Mouse (Mus musculus) kidney, embryonic 16.5 days (tissue): ENCODE measurements around the gene Gm49388. TPM values are rescaled to one million over a fixed set of nuclear protein-coding genes. Genes with fewer than 3 reads are reported as not detected.
A peak's percentile ranks its signal among the peaks of the same experiment; 100 is the strongest.

Experiments
- ATAC-seq: fragments of 200-750 bp; cut with Nextera tagmentation; 2 replicates; pipeline ENCODE4 v1.8.0; 2017; ENCODE audit warnings: moderate TSS enrichment; ENCODE audit not compliant: low FRiP score, low TSS enrichment
- H3K27ac ChIP-seq: fragments of 300-500 bp; sonication (generic); 2 replicates; pipeline ENCODE4 v1.5.1; 2014; ENCODE audit warnings: low read length
- H3K27me3 ChIP-seq: fragments of 300-500 bp; sonication (generic); 2 replicates; pipeline ENCODE4 v1.6.1; 2014; ENCODE audit warnings: low read length, control low read depth, mixed read lengths; ENCODE audit not compliant: insufficient read depth
- H3K36me3 ChIP-seq: fragments of 300-500 bp; sonication (generic); 2 replicates; pipeline ENCODE4 v1.6.1; 2014; ENCODE audit warnings: low read length, control low read depth, mixed read lengths; ENCODE audit not compliant: insufficient read depth
- H3K4me1 ChIP-seq: fragments of 300-500 bp; sonication (generic); 2 replicates; pipeline ENCODE4 v1.6.1; 2014; ENCODE audit warnings: low read length, control low read depth, mixed read lengths; ENCODE audit not compliant: insufficient read depth
- H3K4me2 ChIP-seq: fragments of 300-500 bp; sonication (generic); replicated peaks from 2 replicates; pipeline ENCODE4 v1.6.1; 2014; ENCODE audit warnings: low read depth, low read length
- H3K4me3 ChIP-seq: fragments of 300-500 bp; sonication (generic); 2 replicates; pipeline ENCODE4 v1.5.1; 2014; ENCODE audit warnings: mild to moderate bottlenecking, low read length
- H3K9ac ChIP-seq: fragments of 300-500 bp; sonication (generic); replicated peaks from 2 replicates; pipeline ENCODE4 v1.6.1; 2014; ENCODE audit warnings: low read length
- H3K9me3 ChIP-seq: fragments of 300-500 bp; sonication (generic); 2 replicates; pipeline ENCODE4 v1.6.1; 2016; ENCODE audit warnings: low read length, control low read depth
- WGBS: fragments of 180-500 bp; shearing (Covaris S2); extraction: QIAGEN DNeasy Blood & Tissue Kit; methylation state at CpG from one replicate; pipeline ENCODE4 v1.1.7; 2014; 5-methylcytosine and 5-hydroxymethylcytosine counted together
- polyA plus RNA-seq: library from polyadenylated mRNA; unstranded; fragments of >200 nt; fragmentation: Nextera tagmentation; extraction: Ambion mirVana; gene quantifications from 2 replicates; pipeline ENCODE4 v1.2.1, GENCODE M21; 2015

The Gm49388 gene
- polyA plus RNA-seq, 1 experiment from 2014 or later = not detected

- 94% methylated on average over 1 of the region's 1 CpGs for WGBS
- H3K4me2 ChIP-seq = no peak overlapping the region
- peak; percentile 9; the same call in 1 of the 2 replicates for ATAC-seq
- no peaks in the 10 kb centered on the region for H3K9me3 ChIP-seq
- no peak overlapping the region for H3K4me3 ChIP-seq
- no peaks in the 10 kb centered on the region for H3K27me3 ChIP-seq
- H3K36me3 ChIP-seq = peaks cover 60% of the 10 kb centered on the region
- 0 out of 2 replicates have a peak overlapping the region, but pooled peaks have one; percentile 2 for H3K27ac ChIP-seq
- peaks cover 10% of the 10 kb centered on the region for H3K4me1 ChIP-seq
- no peak overlapping the region for H3K9ac ChIP-seq
These were observed 14.3 kb downstream of the Gm49388 start for GRCm38 (mm10) chr7:127799738-127800137.

DNA sequence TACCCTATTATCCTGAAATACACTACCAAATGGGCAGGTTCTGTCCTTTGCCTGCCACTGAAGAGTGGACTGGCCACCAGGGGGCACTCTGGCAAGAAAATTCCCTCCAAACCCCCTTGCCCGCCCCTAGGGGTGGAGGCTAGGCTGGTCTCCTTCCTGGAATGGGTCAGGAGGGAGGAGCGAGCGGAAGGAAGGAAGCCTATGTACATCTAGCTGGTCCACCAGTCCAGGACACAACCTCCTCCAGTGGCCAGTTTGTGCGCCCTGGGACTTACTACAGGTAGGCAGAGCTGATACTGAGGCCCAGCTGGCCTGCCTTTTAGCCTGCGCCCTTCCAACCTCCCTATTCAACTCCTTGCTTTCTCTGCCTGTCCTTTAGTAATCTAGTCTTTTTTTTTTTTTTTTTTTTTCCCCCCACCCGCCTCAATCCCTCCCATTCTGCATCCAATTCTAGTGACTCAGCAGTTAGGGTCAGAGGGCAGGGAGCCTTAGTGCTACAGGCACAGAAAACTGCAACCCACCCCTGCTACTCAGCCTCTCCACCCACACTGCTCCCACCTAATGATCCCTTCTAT, 15.1 kb downstream of the Gm49388 start, which contains the start of gene Hsd3b7:
Gene Hsd3b7 (plus strand): TSS at position 170 of the 575 bp plus-strand sequence.
- Histone ChIP-seq H3K9ac (peak within 1 kb of the TSS; percentile 54), H3K9me3 (no peaks in the 10 kb centered on the region), H3K27me3 (no peaks in the 10 kb centered on the region), H3K36me3 (peaks cover 53% of the 10 kb centered on the region), H3K4me1 (peaks cover 10% of the 10 kb centered on the region), H3K4me2 (peak within 1 kb of the TSS; percentile 55), H3K4me3 (peak within 1 kb of the TSS; percentile 34), H3K27ac (peak within 1 kb of the TSS; percentile 62; the same call in 1 of the 2 replicates)
- WGBS = 23% methylated on average over 6 of the region's 6 CpGs
- ATAC-seq = peak; percentile 96

- Histone ChIP-seq H3K9me3 (no peaks in the 10 kb centered on the region), H3K27me3 (no peaks in the 10 kb centered on the region), H3K4me2 (peak overlapping the region; percentile 55), H3K9ac (peak overlapping the region; percentile 54), H3K27ac (peak overlapping the region; percentile 62; the same call in 1 of the 2 replicates), H3K4me3 (peak overlapping the region; percentile 34), H3K4me1 (peaks cover 10% of the 10 kb centered on the region), H3K36me3 (peaks cover 48% of the 10 kb centered on the region)
- 0 out of 2 replicates have a peak, but pooled peaks have one; percentile 14 for ATAC-seq
- 91% methylated on average over 8 of the region's 8 CpGs for WGBS
These were observed 15.7 kb downstream of the Gm49388 start for GRCm38 (mm10) chr7:127801010-127801621.

GRCm38 (mm10) chr7:127802313-127802712, 16.9 kb downstream of the Gm49388 start:
- Histone ChIP-seq H3K9me3 (no peaks in the 10 kb centered on the region), H3K27ac (no peak overlapping the region), H3K4me3 (no peak overlapping the region), H3K4me1 (peaks cover 10% of the 10 kb centered on the region), H3K9ac (no peak overlapping the region), H3K27me3 (no peaks in the 10 kb centered on the region), H3K4me2 (no peak overlapping the region), H3K36me3 (peaks cover 36% of the 10 kb centered on the region)
- no peak for ATAC-seq
- WGBS = 95% methylated on average over 17 of the region's 17 CpGs

- Histone ChIP-seq H3K9ac (no peak overlapping the region), H3K9me3 (no peaks in the 10 kb centered on the region), H3K36me3 (no peaks in the 10 kb centered on the region), H3K4me3 (no peak overlapping the region), H3K4me1 (no peaks in the 10 kb centered on the region), H3K27ac (no peak overlapping the region), H3K4me2 (no peak overlapping the region), H3K27me3 (no peaks in the 10 kb centered on the region)
- WGBS = 65% methylated on average over 5 of the region's 5 CpGs
- no peak for ATAC-seq
These were observed 23.4 kb downstream of the Gm49388 start for GRCm38 (mm10) chr7:127808821-127809220.

- Histone ChIP-seq H3K27me3 (no peaks in the 10 kb centered on the region), H3K4me2 (no peak overlapping the region), H3K27ac (no peak overlapping the region), H3K9me3 (no peaks in the 10 kb centered on the region), H3K36me3 (no peaks in the 10 kb centered on the region), H3K4me3 (no peak overlapping the region), H3K4me1 (0 out of 2 replicates have a peak, but pooled peaks cover 2% of the 10 kb centered on the region), H3K9ac (no peak overlapping the region)
- 92% methylated on average over 1 of the region's 1 CpGs for WGBS
- no peak for ATAC-seq
These were observed 24.4 kb downstream of the Gm49388 start for GRCm38 (mm10) chr7:127809846-127810245.

GRCm38 (mm10) chr7:127810650-127811049, 25.2 kb downstream of the Gm49388 start:
- WGBS = 76% methylated on average over 10 of the region's 10 CpGs

DNA sequence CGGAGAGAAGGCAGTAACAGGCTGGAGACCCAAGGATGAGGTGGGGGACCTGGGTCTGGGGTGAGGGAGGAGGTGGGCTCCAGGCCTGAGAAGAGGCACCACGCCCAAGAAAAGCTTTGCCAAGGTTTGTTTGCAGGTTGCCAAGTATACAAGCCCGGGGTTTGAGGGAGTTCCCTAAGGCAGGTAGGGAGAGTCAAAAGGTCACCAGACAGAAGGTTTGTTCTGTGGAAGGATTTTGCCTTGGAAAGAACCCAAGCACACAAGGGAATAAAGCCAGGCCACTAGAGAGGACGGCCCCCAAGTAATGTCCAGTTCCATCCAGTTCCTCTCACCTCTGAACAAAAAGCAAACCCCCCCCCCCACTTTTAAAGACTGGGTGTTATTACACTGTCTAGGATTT, 25.8 kb downstream of the Gm49388 start:
- Histone ChIP-seq H3K27me3 (no peaks in the 10 kb centered on the region), H3K4me3 (no peak overlapping the region), H3K36me3 (no peaks in the 10 kb centered on the region), H3K4me2 (no peak overlapping the region), H3K9ac (no peak overlapping the region), H3K27ac (no peak overlapping the region), H3K4me1 (peaks cover 12% of the 10 kb centered on the region; the same call in 1 of the 2 replicates), H3K9me3 (no peaks in the 10 kb centered on the region)
- no peak for ATAC-seq
- 88% methylated on average over 4 of the region's 4 CpGs for WGBS

More at GRCm38 (mm10) chr7:127810650-127811049, 25.2 kb downstream of the Gm49388 start:
- no peak for ATAC-seq
- no peak overlapping the region for H3K9ac ChIP-seq
- H3K4me2 ChIP-seq = no peak overlapping the region
- H3K4me3 ChIP-seq = no peak overlapping the region
- H3K9me3 ChIP-seq = no peaks in the 10 kb centered on the region
- no peak overlapping the region for H3K27ac ChIP-seq
- H3K27me3 ChIP-seq = no peaks in the 10 kb centered on the region
- peaks cover 6% of the 10 kb centered on the region; the same call in 1 of the 2 replicates for H3K4me1 ChIP-seq
- no peaks in the 10 kb centered on the region for H3K36me3 ChIP-seq

DNA sequence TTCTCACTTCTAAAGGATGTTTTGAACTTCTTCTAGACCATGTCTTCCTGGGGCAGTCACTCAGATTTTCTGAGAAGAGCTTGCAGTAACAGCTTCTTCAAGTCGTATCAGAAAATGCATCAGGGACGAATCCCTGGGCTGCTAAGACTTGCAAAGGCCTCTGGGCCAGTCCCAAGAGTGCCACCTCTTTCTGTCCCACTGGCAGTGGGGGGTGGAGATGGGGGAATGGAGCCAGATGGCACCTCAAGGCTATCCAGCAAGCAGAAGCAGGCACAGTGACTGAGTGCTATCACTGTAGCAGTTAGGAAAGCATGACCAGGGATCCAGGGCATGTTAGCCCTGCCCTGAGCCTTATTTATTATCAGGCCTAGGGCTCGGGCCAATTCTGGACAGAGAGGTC, 26.9 kb downstream of the Gm49388 start:
- 86% methylated on average over 3 of the region's 3 CpGs for WGBS
- Histone ChIP-seq H3K27me3 (no peaks in the 10 kb centered on the region), H3K27ac (no peak overlapping the region), H3K9ac (no peak overlapping the region), H3K36me3 (no peaks in the 10 kb centered on the region), H3K9me3 (no peaks in the 10 kb centered on the region), H3K4me2 (no peak overlapping the region), H3K4me1 (peaks cover 12% of the 10 kb centered on the region; the same call in 1 of the 2 replicates), H3K4me3 (no peak overlapping the region)
- no peak for ATAC-seq

GRCm38 (mm10) chr7:127813821-127814220, 28.4 kb downstream of the Gm49388 start:
- ATAC-seq = no peak
- H3K27me3 ChIP-seq = no peaks in the 10 kb centered on the region
- no peak overlapping the region for H3K9ac ChIP-seq
- H3K4me1 ChIP-seq = peaks cover 12% of the 10 kb centered on the region; the same call in 1 of the 2 replicates
- no peak overlapping the region for H3K4me3 ChIP-seq
- WGBS = 47% methylated on average over 4 of the region's 4 CpGs
- H3K4me2 ChIP-seq = no peak overlapping the region
- no peaks in the 10 kb centered on the region for H3K36me3 ChIP-seq
- H3K27ac ChIP-seq = peak overlapping the region; percentile 51
- no peaks in the 10 kb centered on the region for H3K9me3 ChIP-seq
